ENCODE assay signal across 27 mouse cellular contexts in the genomic region with DNA sequence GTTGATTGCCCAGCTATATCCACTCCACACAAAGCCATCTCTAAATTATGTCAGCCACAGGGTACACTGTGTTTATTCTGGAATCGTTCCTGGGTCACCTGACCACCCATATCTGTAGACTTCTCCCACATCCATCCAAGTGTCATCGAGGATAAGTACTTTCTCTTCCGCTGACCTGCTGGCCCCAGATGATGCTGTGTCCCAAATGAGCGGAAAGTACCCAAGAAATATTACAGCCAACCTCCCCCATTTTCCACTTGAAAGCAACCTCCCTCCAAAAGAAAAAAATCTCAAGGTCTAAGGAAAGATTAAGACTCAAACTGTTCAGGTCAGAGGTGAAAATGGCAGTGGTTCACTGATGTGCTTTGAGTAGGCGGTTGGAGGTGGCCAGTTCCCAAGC. TPM values are rescaled to one million over a fixed set of nuclear protein-coding genes. Genes with fewer than 3 reads are reported as not detected.
DNase-seq lines count a peak whose midpoint lies in the region; ATAC-seq and TF ChIP-seq lines count a peak whose summit lies in the region.
"Had no signal": no experiment of that assay in that cellular context is flagged by ENCODE, and none has a peak within 500 bp of the region (broad histone marks: within the 10 kb centered on the region; RNA-seq: fewer than 3 reads in every experiment).

No protein-coding gene starts in this region.

- no peak overlapping the region for H3K4me3 ChIP-seq in heart, embryonic 12.5 days
- no peak overlapping the region for H3K4me3 ChIP-seq in kidney, postnatal 0 days (replicated peaks; ENCODE audit: low read depth, low read length)
- no peak overlapping the region for H3K4me3 ChIP-seq in kidney, embryonic 16.5 days (ENCODE audit: low read length)
- no peak overlapping the region for H3K4me3 ChIP-seq in C2C12 (ENCODE audit: insufficient read depth, poor library complexity, severe bottlenecking)
- H3K4me3 ChIP-seq: embryonic facial prominence, embryonic 13.5 days; erythroblast, embryonic 14.5 days; heart, embryonic 15.5 days; neural tube, embryonic 15.5 days had no signal

- H3K9me3 ChIP-seq in heart, embryonic 12.5 days (replicated peaks): 0 out of 2 replicates have a peak, but pooled peaks cover 1% of the 10 kb centered on the region
- no peaks in the 10 kb centered on the region for H3K9me3 ChIP-seq in kidney, postnatal 0 days (replicated peaks; ENCODE audit: low read length)
- peaks cover 2% of the 10 kb centered on the region; the same call in 1 of the 2 replicates for H3K9me3 ChIP-seq in kidney, embryonic 16.5 days (ENCODE audit: low read length)
- H3K9me3 ChIP-seq: embryonic facial prominence, embryonic 13.5 days; heart, embryonic 15.5 days; neural tube, embryonic 15.5 days had no signal

- H3K27ac ChIP-seq in heart, embryonic 12.5 days (ENCODE audit: poor library complexity, severe bottlenecking): no peak overlapping the region
- no peak overlapping the region for H3K27ac ChIP-seq in kidney, postnatal 0 days
- no peak overlapping the region for H3K27ac ChIP-seq in kidney, embryonic 16.5 days (ENCODE audit: low read length)
- H3K27ac ChIP-seq: embryonic facial prominence, embryonic 13.5 days; heart, embryonic 15.5 days; liver, embryonic 14.5 days; neural tube, embryonic 15.5 days; stomach, postnatal 0 days had no signal

- no peak overlapping the region for H3K9ac ChIP-seq in heart, embryonic 12.5 days
- no peak overlapping the region for H3K9ac ChIP-seq in kidney, postnatal 0 days (ENCODE audit: low read depth, low read length)
- H3K9ac ChIP-seq in kidney, embryonic 16.5 days (replicated peaks; ENCODE audit: low read length): no peak overlapping the region
- H3K9ac ChIP-seq: embryonic facial prominence, embryonic 13.5 days; forebrain, postnatal 0 days; heart, embryonic 15.5 days; liver, embryonic 14.5 days; neural tube, embryonic 15.5 days had no signal

- no peaks in the 10 kb centered on the region for H3K79me2 ChIP-seq in C2C12 (ENCODE audit: control insufficient read depth, insufficient read depth)

- H3K4me2 ChIP-seq in heart, embryonic 12.5 days: no peak overlapping the region
- H3K4me2 ChIP-seq in kidney, postnatal 0 days (ENCODE audit: low read length): no peak overlapping the region
- no peak overlapping the region for H3K4me2 ChIP-seq in kidney, embryonic 16.5 days (replicated peaks; ENCODE audit: low read depth, low read length)
- H3K4me2 ChIP-seq: embryonic facial prominence, embryonic 13.5 days; heart, embryonic 15.5 days; neural tube, embryonic 15.5 days had no signal

- H3K27me3 ChIP-seq in heart, embryonic 12.5 days (replicated peaks): no peaks in the 10 kb centered on the region
- H3K27me3 ChIP-seq in kidney, postnatal 0 days (ENCODE audit: insufficient read depth, low read length): no peaks in the 10 kb centered on the region
- no peaks in the 10 kb centered on the region for H3K27me3 ChIP-seq in kidney, embryonic 16.5 days (ENCODE audit: insufficient read depth, low read length)
- H3K27me3 ChIP-seq in C2C12 (ENCODE audit: control insufficient read depth, insufficient read depth, insufficient read length): no peaks in the 10 kb centered on the region
- H3K27me3 ChIP-seq: heart, embryonic 15.5 days; neural tube, embryonic 15.5 days; Patski had no signal

- peak; percentile 89 for DNase-seq in heart, adult 11 months
- peak; percentile 39 for DNase-seq in kidney, postnatal 0 days (ENCODE audit: low spot score)
- DNase-seq in kidney, postnatal 25 days: peak; percentile 32 to 60
- DNase-seq in lung, postnatal 14 days: no peak
- DNase-seq: cerebellum, adult 2 months; cerebellum, postnatal 14 days; forebrain, postnatal 0 days; gastrocnemius, postnatal 10 days; layer of hippocampus, adult 9-11 months; liver; lung, adult 2 months; lung, postnatal 10 days; midbrain, embryonic 14.5 days; right cerebral cortex, adult 18-20 months; right cerebral cortex, postnatal 4 days; thymus, postnatal 4 days had no signal

- TF ChIP-seq CTCF in kidney, postnatal 0 days (IDR thresholded peaks at IDR 0.05; ENCODE audit: low read depth): no peak
- TF ChIP-seq CTCF in C2C12 (IDR thresholded peaks at IDR 0.05; ENCODE audit: control insufficient read depth, insufficient read depth, insufficient read length): no peak

- no peaks in the 10 kb centered on the region for H3K79me3 ChIP-seq in C2C12 (ENCODE audit: low read depth)

- no peaks in the 10 kb centered on the region for H3K36me3 ChIP-seq in heart, embryonic 12.5 days
- H3K36me3 ChIP-seq in kidney, postnatal 0 days (ENCODE audit: insufficient read depth, low read length): no peaks in the 10 kb centered on the region
- no peaks in the 10 kb centered on the region for H3K36me3 ChIP-seq in kidney, embryonic 16.5 days (ENCODE audit: insufficient read depth, low read length)
- no peaks in the 10 kb centered on the region for H3K36me3 ChIP-seq in C2C12 (ENCODE audit: control insufficient read depth, insufficient read depth)
- H3K36me3 ChIP-seq: embryonic facial prominence, embryonic 13.5 days; heart, embryonic 15.5 days; neural tube, embryonic 15.5 days had no signal

- WGBS in heart, embryonic 12.5 days: 71% methylated on average over 5 of the region's 5 CpGs
- WGBS in kidney, postnatal 0 days: 56% methylated on average over 5 of the region's 5 CpGs
- 46% methylated on average over 5 of the region's 5 CpGs for WGBS in kidney, embryonic 16.5 days

- no peak overlapping the region for H3ac ChIP-seq in C2C12 (ENCODE audit: control insufficient read depth, insufficient read length, low read depth)

- no peak for ATAC-seq in heart, embryonic 12.5 days (ENCODE audit: insufficient number of reproducible peaks, low FRiP score)
- ATAC-seq in kidney, postnatal 0 days (replicated peaks; ENCODE audit: low FRiP score, low read depth): no peak
- ATAC-seq in kidney, embryonic 16.5 days (ENCODE audit: low FRiP score, low TSS enrichment): no peak
- ATAC-seq: forebrain, postnatal 0 days; hindbrain, embryonic 16.5 days; Patski had no signal

- peaks cover 11% of the 10 kb centered on the region; the same call in 1 of the 2 replicates for H3K4me1 ChIP-seq in heart, embryonic 12.5 days (replicated peaks)
- peaks cover 24% of the 10 kb centered on the region for H3K4me1 ChIP-seq in kidney, postnatal 0 days (replicated peaks; ENCODE audit: insufficient read depth, low read length)
- peaks cover 44% of the 10 kb centered on the region for H3K4me1 ChIP-seq in kidney, embryonic 16.5 days (ENCODE audit: insufficient read depth, low read length)

TF ChIP-seq in C2C12, 6 proteins besides CTCF, POLR2A, EP300 and RAD21:
- TF ChIP-seq USF1 (IDR thresholded peaks at IDR 0.05; ENCODE audit: low read depth) (peak; percentile 50), MAX (IDR thresholded peaks at IDR 0.05) (no peak)

RNA-seq across cellular contexts. Expression of a gene that starts 27.8 kb away (rescaled TPM):
- 1.4 and 1.5 TPM in 2 replicates for polyA plus RNA-seq in heart, embryonic 12.5 days (2016; fragmentation: Nextera tagmentation; extraction: Ambion mirVana)
- polyA plus RNA-seq in kidney, postnatal 0 days (2015; fragmentation: Nextera tagmentation; extraction: Ambion mirVana): 12.3 and 13.8 TPM in 2 replicates
- polyA plus RNA-seq in kidney, embryonic 16.5 days (2015; fragmentation: Nextera tagmentation; extraction: Ambion mirVana): 18.5 and 18.6 TPM in 2 replicates
- polyA plus RNA-seq in C2C12 (2012; fragmentation: generic; extraction: Trizol): 8.8 TPM
- polyA plus RNA-seq: erythroblast, embryonic 14.5 days had no signal
